Mouse (Mus musculus): ENCODE results near the gene Myo1c.

Myo1c gene

DNA sequence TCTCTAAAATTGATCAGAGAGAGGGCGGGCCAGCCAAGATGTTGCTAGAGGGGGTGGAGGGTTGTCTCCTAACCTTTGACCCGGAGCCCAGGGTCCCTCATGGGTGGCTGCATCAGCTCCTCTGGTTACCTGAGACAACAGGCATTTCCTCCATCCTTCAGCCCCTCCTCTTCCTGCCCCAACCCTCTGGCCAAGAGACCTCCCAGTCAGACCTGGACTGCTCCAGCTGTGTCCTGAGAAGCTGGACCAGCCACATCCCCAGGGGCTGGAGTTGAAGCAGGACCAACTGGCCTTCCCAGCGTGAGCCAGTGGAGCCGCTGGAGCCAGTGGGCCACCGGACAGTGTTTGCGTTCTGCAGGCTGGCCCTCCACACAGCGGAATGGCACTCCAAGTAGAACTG, at the start of gene Myo1c:
TSS of gene Myo1c (plus strand) at position 194 of the 400 bp plus-strand sequence.
- no peak for DNase-seq (ENCODE audit: low spot score)

DNA sequence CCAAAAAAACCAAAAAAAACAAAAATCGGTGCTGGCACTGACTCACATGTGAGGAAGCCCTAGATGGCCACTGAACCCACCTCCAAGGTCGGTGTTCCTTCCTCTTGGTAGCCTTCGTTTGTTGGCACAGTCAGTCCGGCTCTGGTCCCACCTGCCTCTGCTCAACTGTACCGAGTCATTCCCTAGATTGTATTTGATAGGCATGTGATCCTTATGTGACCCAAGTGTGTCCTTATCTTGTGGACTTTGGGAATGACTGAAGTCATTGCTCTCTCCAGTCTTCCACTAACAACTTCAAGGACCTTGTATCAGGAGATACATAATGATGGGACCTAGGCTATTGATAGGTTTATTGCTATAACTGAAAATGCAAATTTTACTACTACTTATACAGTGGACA, 45.5 kb upstream of the Myo1c start:
- no peak for DNase-seq (ENCODE audit: low spot score)

DNA sequence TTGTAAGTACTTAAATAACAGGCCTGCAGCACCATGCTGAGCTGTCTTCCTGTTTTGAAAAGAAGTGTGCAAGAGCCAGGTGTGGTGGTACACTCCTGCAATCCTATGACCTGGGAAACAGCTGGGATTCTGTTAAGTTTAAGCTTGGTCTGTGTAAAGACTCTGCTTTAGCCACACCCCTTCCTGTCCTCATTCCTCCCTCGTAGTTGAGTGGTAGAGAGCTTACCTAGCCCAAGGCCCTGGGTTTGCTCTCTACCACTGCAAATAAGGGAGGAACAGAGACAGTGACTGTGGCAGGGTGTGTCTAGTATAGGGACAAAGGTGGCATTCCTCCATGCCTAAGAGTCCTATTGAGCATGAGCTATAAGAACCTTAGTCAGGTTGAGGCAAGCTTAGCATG, 45.0 kb upstream of the Myo1c start:
- DNase-seq (ENCODE audit: low spot score), result no peak

DNA sequence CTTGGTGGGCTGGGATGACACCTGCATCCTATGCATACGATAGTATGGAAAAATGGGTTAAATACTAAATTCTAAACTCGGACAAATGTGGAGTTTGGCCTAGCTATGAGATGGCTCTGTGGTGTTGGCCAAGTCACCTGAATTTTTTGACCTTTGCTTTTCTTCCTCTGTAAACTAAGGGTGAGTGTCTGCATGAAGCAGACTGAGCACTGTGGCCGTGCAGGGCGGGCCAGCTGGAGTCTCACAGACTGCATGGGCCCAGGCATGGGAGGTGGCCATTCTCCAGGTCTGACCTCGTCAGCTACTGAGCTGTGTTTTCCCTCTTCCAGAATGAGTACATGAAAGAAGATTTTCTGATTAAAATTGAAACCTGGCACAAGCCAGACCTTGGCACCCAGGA, 41.5 kb upstream of the Myo1c start:
- no peak for DNase-seq (ENCODE audit: low spot score)

DNA sequence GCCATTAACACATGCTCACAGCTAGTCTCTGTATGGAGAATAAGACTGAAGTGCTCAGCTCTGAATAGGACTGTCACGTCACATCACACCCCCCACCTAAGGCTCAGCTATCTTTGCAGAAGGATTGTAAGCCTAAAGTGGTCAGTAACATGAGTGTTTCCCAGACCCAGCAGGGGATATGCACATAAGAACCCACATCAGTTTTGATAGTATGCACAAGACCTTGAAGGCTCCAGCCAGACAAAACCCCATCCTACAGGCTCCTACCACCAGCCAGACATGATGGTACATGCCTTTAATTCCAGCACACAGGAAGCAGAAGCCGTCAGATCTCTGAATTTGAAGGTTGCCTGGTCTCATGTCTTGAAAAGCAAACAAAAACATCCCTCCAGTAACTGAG, 40.3 kb upstream of the Myo1c start:
- no peak for DNase-seq (ENCODE audit: low spot score)

DNA sequence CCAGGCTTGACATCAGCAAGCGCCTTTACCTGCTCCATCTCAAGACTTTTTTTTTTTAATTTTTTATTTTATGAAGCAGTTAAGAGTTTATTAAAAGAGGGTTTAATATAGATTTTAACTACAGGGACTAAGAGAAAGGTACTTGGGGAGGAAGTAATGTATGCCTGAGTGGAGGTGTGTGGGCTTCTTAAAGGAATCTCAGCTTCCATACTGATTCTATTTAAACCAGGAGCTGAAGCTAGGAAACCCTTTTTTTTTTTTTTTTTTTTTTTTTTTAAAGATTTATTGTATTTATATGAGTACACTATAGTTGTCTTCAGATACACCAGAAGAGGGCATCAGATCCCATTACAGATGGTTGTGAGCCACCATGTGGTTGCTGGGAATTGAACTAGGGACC, 35.5 kb upstream of the Myo1c start:
- no peak for DNase-seq (ENCODE audit: low spot score)

DNA sequence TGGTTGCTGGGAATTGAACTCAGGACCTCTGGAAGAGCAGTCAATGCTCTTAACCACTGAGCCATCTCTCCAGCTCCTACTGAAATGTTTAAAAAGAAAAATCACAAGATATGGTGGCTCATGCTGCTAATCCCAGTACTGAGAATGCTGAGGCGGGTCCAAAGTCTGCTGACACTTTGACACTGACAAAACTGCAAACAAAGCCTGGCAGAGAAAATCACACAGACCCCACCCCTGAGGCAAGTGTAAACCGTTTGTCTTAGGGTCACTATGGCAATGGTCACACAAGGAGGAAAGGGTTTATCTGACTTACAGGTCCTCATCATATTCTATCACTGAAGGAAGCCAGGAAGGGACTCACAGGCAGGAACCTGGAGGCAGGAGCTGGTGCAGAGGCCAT, 34.7 kb upstream of the Myo1c start:
- no peak for DNase-seq (ENCODE audit: low spot score)

DNA sequence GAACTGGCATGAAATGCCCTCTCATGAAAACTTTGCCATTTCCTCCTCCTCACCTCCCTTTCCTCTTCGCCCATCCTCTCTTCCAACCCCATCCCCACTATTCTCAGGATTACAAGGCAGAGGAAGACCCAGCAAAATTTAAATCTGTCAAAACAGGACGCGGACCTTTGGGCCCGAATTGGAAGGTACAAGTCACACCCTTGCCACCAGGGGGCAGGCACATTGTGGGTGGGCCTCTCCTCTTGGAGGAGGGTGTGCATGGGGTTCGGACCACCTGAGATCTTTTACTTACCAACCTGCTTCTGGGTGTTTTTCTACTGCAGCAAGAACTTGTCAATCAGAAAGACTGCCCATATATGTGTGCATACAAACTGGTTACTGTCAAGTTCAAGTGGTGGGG, 31.2 kb upstream of the Myo1c start:
- DNase-seq (ENCODE audit: low spot score), result no peak

DNA sequence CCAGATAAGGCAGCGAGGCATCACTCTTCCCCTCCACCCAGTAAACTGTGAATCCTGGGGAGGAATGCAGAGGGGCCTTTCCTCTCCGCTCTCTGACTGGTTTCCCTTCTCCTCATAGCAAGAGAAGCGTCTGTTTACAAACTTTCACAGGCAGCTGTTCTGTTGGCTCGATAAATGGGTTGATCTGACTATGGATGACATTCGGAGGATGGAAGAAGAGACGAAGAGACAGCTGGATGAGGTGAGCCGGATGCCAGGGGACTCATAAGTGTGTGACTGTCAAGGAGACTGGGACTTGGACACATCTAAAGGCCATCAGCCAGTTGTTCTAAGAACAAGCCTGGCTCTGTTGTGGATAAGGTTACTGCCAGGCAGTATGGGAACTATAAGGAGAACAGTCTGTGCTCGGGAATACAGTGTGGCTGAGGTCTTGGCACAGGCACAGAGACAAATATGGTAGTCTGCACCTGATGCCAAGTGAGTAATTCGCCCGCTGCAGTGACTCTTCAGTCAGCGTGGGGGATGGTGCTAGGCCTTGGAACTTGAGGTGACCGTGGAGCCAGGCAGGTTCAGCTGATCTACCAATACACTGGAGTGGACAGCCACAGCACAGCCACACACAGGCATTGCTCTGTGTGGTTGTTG, 30.0 kb upstream of the Myo1c start:
- no peak for DNase-seq (ENCODE audit: low spot score)

DNA sequence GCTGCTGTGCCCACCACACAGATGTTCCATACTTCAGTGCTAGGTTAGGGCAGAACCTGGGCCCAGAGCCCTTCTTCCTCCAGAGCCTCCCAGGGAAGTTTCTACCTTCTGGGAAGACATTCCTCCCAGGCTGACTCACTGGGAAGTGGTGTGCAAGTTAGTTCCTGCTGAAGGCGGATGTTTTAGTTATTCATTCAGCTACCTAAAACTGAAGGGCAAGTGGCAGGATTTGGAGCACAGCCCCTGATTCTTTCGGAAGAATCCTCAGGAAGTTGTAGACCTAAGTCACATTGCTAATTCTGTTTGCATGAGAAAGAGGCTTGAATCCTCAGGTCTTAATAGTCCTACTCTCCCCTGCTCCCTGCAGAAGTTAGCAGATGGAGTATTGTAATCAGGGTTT, 28.9 kb upstream of the Myo1c start:
- DNase-seq (ENCODE audit: low spot score), result no peak

DNA sequence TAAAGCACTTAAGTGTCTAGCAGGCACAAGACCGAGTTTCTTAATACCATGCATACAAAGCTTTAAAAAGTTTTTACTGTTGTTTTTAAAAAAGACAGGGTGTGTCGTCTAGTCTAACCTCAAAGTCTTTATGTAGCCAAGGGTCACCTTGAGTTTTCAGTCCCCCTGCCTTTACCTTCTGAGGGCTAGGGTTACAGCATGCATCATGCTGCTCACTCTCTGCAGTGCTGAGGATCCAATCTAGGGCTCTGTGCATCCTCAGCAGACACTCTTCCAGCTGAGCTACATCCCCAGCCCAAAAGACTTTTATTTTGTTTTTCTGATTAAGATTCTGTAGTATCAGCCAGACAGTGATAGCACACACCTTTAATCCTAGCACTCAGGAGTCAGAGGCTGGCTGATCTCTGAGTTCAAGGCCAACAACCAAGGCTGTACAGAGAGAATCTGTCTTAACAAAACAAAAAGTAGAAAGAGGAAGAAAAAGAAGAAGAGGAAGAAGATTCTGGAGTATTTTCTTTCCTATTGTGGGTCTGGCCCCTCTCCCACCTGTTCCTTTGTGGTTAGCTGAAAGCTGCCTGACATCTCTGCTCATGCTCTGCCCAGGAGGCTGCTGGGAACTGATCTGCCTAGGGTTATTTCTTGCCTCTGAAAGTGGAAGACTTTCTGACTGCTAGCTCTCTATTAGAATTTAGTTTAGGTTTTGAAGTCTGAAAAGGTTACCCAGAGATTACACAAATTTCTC, 27.5 kb upstream of the Myo1c start:
- DNase-seq (ENCODE audit: low spot score), result no peak

DNA sequence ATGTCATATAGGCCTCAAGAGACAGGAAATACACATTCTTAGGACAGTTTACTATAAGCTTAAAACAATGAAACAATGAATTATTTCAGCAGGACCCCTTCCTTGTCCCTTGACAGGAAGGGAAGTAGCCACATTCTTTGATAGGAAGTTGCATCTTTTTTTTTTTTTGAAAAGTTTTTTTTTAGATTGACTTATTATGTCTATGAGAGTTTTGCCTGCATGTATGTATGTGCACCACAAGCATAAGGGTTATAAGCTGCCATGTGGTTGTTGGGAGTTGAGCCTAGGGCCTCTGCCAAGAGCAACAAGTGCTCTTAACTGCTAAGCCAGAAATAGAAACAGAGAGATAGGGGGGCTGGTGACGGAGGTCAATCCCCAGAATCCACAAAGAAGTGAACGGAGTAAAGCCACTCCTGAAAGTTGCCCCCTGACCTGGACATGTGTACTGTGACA, 26.2 kb upstream of the Myo1c start:
- no peak for DNase-seq (ENCODE audit: low spot score)

DNA sequence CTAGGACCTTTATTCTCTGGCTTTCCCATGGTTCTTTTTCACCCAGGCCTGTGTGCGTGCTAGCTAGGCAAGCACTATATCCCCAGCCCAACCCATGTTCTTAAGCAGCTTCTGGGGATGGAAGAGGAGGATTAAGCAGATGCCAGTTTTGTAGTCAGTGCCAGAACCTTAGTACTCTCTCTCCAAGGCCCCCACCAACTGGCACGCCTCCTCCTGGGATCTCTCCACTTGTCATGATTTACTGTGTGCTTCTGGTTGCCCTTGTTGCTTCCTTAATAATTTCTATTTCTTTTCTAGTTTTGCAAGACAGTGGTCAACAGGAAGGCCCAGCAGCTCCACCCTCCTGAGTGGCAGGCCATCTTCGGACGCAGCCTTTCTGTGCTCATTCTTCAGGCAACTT, 24.5 kb upstream of the Myo1c start:
- DNase-seq (ENCODE audit: low spot score), result no peak

DNA sequence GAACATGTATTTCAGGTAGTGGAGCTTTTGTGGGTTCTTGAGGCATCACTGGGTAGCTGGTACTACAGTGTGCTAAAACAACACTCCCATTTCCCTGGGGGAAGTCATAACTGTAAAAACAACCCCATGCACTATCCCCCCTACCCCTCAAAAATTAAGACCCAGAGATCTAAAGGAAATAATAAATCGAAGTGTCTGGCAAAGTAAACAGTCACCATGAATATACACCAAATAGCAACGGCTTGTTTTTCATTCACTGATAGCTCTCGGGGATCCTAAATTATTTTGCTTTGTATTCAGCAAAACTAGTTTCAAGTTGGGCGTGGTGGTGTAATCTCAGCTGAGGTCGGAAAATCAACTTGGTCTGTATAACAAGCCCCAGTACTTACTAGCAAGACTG, 20.2 kb upstream of the Myo1c start:
- DNase-seq (ENCODE audit: low spot score), result no peak

DNA sequence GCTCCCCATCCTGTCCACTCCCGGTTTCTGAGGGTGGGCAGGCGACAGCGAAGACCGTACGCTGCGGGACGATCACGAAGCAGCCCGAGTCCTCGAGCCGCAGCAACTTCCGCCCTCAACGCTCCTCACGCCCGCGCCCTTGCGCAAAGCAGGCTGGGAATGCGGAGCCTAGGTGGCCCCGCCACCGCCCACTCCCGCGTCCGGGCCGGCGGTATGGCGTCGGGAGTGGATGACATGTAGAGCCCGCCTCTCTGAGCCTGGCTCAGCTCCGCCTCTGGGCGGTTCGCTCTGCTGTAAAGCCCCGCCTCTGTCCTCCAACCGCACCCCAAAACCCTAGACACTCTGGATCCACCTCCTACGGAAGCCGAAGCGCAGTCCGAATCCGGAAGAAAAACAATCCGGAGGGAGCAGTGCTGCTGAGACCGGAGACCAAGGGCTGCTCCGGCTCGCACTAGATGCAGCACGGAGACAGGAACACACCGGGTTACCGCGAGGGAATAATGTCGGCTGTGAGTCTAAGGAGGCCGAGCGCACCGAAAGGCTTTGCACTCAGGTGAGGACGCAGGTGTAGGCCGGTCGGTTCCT, 19.6 kb upstream of the Myo1c start, which contains the start of gene Inpp5k:
TSS of gene Inpp5k (plus strand) at position 344 of the 585 bp plus-strand sequence.
- peak; percentile 96 for DNase-seq (ENCODE audit: low spot score)

DNA sequence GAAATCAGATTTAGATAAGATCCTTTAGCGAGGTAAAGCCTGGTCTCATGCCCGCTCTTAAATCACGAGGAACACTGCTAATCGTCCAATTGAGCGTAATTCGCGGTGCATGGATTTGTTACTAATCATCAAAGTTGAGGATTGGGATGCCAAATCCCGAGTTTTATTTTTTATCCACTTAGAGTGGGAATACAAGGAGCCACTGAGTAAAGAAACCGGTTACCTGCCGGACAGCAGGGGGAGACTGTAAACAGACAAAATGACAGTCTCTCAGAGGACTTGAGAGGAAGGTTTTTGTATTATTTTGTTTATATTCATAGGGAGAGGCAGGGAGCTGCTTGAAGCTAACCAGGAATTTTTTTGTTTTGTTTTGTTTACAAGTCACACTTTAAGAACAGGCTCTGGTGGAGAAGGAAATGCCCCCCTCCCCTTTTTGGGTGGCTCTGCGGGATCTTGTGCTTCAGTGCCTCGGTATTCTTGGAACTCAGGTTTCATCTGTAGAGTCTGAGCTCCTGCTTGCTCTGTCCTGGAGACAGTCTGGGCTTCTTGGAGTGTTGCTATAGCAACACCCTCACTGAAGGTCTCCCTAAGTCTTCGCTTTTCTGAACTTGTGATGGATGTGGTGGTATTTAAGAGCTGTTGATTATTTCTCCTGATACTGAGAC, 18.6 kb upstream of the Myo1c start:
- DNase-seq (ENCODE audit: low spot score), result no peak

DNA sequence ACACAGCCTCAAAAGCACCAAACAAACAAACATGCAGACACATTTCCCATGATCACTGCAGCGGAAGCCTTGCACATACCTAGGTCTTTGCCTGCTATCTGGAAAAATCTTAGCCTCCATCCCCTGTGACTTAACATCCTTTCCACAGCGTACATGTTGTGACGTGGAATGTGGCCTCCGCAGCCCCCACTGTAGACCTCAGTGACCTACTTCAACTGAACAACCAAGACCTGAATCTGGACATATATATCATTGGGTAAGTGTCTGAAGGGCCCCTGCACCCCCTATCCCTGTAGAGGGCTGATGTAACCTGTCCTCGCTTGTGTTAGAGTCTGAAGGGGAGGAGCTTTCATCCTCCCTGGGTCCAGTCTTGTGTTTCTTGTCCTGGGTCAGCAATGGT, 17.4 kb upstream of the Myo1c start:
- no peak for DNase-seq (ENCODE audit: low spot score)

DNA sequence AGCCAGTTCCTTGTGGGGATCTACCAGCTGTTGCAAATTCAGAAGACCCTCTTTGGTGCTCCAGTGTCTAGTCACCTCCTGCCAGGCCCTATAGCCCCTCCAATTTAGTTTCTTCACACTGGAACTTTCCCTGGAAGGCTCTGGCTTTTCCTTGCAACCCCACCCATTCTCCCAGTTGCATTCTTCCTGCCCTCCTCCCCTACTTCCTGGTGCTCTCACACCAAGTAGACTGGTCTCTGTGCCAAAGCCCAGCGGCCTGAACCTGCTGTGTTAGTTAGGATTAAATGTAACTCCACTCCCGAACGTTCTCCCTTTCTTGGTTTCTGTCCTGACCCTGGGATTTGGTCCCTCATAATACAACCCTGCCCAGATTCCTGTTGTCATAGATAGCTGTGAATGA, 15.5 kb upstream of the Myo1c start:
- no peak for DNase-seq (ENCODE audit: low spot score)

DNA sequence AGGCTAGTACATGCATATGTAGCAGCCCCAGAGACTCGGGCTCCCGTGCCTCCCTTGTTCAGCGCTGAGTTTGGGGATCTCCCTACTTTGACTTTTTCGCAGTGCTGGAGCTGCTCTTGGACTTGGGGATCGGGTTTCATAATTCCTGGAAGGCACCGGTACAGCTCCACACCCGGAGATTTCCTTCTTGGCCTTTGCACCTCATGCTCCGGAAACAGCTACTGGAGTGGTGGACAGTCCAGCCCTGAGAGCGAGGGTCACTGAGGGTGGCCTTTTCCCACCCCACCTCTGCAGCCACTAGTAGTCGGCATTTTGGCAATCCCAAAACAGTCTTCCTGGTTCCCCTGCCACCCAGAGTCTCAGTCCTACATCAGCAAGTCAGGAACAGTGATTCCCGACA, 15.0 kb upstream of the Myo1c start:
- no peak for DNase-seq (ENCODE audit: low spot score)

DNA sequence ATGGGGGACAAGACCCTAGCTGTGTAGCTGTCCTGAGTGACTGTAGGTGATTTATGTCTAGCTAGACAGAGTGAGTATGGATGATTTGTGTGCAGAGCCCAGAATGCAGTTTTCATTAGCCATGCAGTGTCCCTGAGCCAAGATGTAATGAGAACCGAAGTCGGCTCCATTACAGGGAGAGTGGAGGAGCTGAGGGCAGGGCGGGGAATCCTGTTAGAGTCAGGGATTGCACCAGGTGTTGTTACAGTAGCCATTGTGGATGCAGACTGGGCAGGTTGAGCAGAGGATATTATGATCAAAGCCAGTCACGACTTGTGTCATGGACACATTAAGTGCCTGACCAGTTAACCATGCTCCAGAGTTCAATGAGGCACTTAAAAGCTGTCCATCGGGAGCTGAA, 7.0 kb upstream of the Myo1c start:
- DNase-seq (ENCODE audit: low spot score), result no peak

DNA sequence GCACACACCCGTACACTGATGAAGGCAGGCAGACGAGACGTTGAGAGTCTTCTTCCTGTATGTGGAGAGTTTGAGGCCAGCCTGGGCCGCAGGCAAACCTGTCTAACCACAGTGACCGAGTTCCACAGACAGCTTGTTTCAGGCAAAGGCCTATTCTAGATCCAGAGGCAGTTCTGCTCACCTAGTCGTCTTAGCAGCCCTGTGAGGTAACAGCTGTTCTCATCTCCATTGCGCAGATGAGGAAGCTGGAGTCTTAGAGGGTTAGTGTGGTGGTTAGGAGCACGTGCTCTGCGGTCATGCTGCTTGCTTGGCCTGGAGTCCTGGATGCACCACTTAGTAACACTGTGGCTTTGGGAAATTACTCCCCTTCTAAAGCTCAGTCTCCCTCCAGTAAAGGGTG, 5.6 kb upstream of the Myo1c start:
- DNase-seq (ENCODE audit: low spot score), result no peak

DNA sequence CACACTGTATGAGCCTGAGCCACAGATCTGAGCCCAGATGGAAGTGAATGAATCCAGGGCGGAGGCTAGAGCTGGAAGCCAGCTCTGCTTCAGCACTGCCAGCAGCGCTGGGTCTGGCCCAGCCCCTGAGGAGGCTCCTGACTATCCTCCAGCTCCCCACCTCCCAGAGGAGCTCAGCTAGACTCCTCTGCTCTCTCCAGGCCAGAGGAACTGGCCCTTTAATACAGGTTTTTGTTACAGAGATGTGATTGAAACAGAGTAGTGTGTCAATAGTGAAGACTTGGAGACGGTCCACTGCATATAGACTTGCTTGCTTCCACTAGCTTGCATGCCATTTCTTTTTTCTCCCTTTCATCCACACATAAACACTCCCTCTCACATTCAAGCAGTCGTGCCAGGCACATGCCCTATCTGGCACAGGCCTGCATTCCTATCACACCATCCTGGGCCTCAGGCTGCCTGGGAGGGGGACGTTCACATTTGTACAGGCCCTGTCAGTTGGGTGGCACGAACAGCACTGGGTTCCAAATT, 2.6 kb upstream of the Myo1c start:
- DNase-seq (ENCODE audit: low spot score), result no peak

DNA sequence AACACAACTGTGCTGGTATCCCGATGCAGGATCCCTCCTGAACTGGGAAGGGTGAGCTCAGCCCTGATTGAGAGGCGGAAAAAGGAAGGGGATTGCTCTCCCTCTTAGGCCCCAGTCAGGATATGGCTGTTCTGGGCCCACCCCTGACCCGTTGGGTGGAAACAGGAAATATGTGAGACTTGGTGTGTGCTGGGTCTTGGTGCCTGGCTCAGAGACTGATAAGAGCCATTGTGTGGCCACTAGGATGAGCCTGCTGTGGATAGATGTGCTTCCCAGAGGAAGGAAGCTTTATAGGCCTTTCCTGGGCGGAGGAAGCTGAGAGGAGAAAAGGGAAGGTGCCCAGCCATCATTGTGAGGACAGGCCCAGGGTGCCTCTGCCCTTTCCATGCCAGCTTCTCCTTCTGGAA, 1.1 kb upstream of the Myo1c start:
- no peak for DNase-seq (ENCODE audit: low spot score)
